Mouse (Mus musculus) mature B cell (primary cell): ENCODE data around the gene Prc1.

ENCODE experiments used
- in situ Hi-C: fragments of 300-500 bp; cut with MboI; formaldehyde crosslinking; loops from 2 replicates; pipeline ENCODE4 v1.14.3; 2019

Prc1 gene

GRCm38 (mm10) chr7:80336932-80337331 lies 42.7 kb downstream of the Prc1 start:
- in situ Hi-C loops: loop anchor here (5.0 kb wide), 1 partner anchor 35 kb away; the partner anchor contains the start of gene Man2a2

- in situ Hi-C loops: loop anchor here (5.0 kb wide), 1 partner anchor 33 kb away; the partner anchor contains the start of gene Man2a2
Observed at GRCm38 (mm10) chr7:80339371-80339770, 45.1 kb downstream of the Prc1 start.

- in situ Hi-C loops: loop anchor here (5.0 kb wide), 1 partner anchor 32 kb away; the partner anchor contains the start of gene Man2a2
Observed at GRCm38 (mm10) chr7:80339793-80340628, 45.8 kb downstream of the Prc1 start.

GRCm38 (mm10) chr7:80340793-80341192 lies 46.5 kb downstream of the Prc1 start, which contains the start of gene Unc45a:
TSS of gene Unc45a (minus strand) at chr7:80341005.
- in situ Hi-C loops: no loop called here

- in situ Hi-C loops: no loop called here
Observed at GRCm38 (mm10) chr7:80341793-80342192, 47.5 kb downstream of the Prc1 start.

GRCm38 (mm10) chr7:80342858-80343257 lies 48.6 kb downstream of the Prc1 start, which contains the start of gene Hddc3:
TSS of gene Hddc3 (plus strand) at chr7:80343104.
- in situ Hi-C loops: no loop called here

- in situ Hi-C loops: no loop called here
Observed at GRCm38 (mm10) chr7:80343270-80344018, 49.2 kb downstream of the Prc1 start.

- in situ Hi-C loops: no loop called here
Observed at GRCm38 (mm10) chr7:80346173-80346572, 51.9 kb downstream of the Prc1 start.

- in situ Hi-C loops: no loop called here
Observed at GRCm38 (mm10) chr7:80346830-80347229, 52.6 kb downstream of the Prc1 start.

- in situ Hi-C loops: no loop called here
Observed at GRCm38 (mm10) chr7:80347670-80348586, 53.7 kb downstream of the Prc1 start.

- in situ Hi-C loops: no loop called here
Observed at GRCm38 (mm10) chr7:80350808-80351207, 56.6 kb downstream of the Prc1 start.

GRCm38 (mm10) chr7:80352920-80353319 lies 58.7 kb downstream of the Prc1 start:
- in situ Hi-C loops: no loop called here

GRCm38 (mm10) chr7:80356351-80356750 lies 62.1 kb downstream of the Prc1 start:
- in situ Hi-C loops: no loop called here

- in situ Hi-C loops: no loop called here
Observed at GRCm38 (mm10) chr7:80357156-80357555, 62.9 kb downstream of the Prc1 start.

- in situ Hi-C loops: no loop called here
Observed at GRCm38 (mm10) chr7:80358039-80358438, 63.8 kb downstream of the Prc1 start.

- in situ Hi-C loops: no loop called here
Observed at GRCm38 (mm10) chr7:80360435-80360834, 66.2 kb downstream of the Prc1 start.

GRCm38 (mm10) chr7:80365759-80366158 lies 71.5 kb downstream of the Prc1 start:
- in situ Hi-C loops: no loop called here
